Mouse (Mus musculus) bone marrow, adult 2 months (tissue): ENCODE results near the gene Zfand5.

Experiments used
- CTCF ChIP-seq: fragments of 200-500 bp; IDR thresholded peaks from 2 replicates; pipeline ENCODE4 v1.5.1; 2011; ENCODE audit warnings: low read length, control low read depth; ENCODE audit not compliant: control insufficient read depth, insufficient read depth
- POLR2A ChIP-seq: fragments of 200-500 bp; IDR thresholded peaks from 2 replicates; pipeline ENCODE4 v1.6.1; 2011; ENCODE audit warnings: low read depth, mild to moderate bottlenecking, control low read depth, low read length, borderline replicate concordance; ENCODE audit not compliant: control insufficient read depth

- TF ChIP-seq CTCF (no peak), POLR2A (no peak)
These were observed 12.6 kb upstream of the Zfand5 start for GRCm38 (mm10) chr19:21259453-21259852.
